Mouse (Mus musculus) lung, adult 2 months (tissue): Measurements from ENCODE around the gene Ifna15.

Experiments
- CTCF ChIP-seq: fragments of 200-500 bp; IDR thresholded peaks from 2 replicates; pipeline ENCODE4 v1.5.1; 2011; ENCODE audit warnings: mild to moderate bottlenecking, low read length, control low read depth; ENCODE audit not compliant: insufficient read depth
- POLR2A ChIP-seq: fragments of 200-500 bp; IDR thresholded peaks from 2 replicates; pipeline ENCODE4 v1.6.1; 2011; ENCODE audit warnings: low read depth, mild to moderate bottlenecking, control low read depth, low read length, borderline replicate concordance; ENCODE audit errors: extremely low read depth

- TF ChIP-seq POLR2A (no peak), CTCF (no peak)
These were observed 23.1 kb downstream of the Ifna15 start for GRCm38 (mm10) chr4:88534903-88535302.
